Mouse (Mus musculus): ENCODE results near the gene AU021092. TPM values are rescaled to one million over a fixed set of nuclear protein-coding genes. Genes with fewer than 3 reads are reported as not detected.

AU021092 gene
- 2.1 and 2.3 TPM in 2 replicates for polyA plus RNA-seq (2016; fragmentation: Nextera tagmentation; extraction: Ambion mirVana)

DNA sequence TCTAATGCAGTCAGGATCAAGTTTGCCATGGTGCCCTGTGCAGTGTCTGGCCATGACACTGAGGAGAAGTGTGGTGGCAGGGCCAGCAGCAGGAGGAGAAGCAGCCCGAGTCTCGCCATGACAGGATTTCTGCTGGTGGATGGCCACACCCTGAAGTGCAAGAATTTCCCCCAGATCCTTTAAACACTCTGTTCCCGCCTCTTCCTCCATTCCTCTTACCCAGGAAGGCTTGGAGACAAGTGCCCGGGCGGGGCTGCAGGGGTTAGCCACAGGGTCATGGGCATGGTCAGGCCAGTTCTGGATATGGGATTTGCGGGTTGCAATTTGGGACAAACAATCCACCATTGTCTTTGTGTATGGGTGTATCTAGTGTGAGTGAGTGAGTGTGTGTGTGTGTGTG lies at the start of gene AU021092:
AU021092 (minus strand) TSS at position 160 of the 400 bp plus-strand sequence.
- Histone ChIP-seq H3K4me2 (replicated peaks) (no peak within 1 kb of the TSS), H3K27me3 (no peaks in the 10 kb centered on the region), H3K9me3 (no peaks in the 10 kb centered on the region), H3K4me1 (no peaks in the 10 kb centered on the region), H3K9ac (no peak within 1 kb of the TSS), H3K4me3 (no peak within 1 kb of the TSS), H3K36me3 (no peaks in the 10 kb centered on the region), H3K27ac (no peak within 1 kb of the TSS)
- WGBS = 72% methylated on average over 6 of the region's 6 CpGs
- no peak for ATAC-seq (ENCODE audit: insufficient number of reproducible peaks, insufficient read depth, low FRiP score, low TSS enrichment)

DNA sequence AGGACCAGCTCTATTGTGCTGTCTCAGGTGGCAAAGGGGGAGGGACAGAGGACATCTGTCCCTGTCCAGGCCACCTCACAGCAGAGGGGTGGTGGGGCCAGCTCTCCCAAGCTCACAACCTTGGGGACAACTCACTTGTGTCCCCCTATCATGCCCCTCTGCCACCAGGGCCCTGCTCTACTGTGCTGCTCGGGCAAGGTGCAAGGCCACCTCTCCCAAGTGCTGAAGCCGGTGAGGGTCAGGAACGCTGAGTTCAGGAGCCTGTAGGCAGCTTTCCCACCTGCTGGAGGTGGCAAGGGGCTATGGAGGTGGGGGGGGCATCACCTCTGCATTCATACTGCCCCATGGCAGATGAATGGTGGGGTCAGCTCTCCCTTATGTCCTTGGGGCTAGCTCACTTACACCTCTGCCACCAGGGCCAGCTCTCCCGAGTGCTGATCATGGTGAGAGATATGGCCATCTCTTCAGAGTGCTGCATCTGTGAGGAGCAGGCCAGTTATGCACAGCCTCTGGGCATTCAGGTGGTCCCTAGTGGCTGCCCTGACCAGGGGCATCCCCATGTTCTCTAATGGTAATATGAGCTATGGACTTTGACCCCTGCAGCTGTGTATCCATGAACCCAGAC lies 49.4 kb upstream of the AU021092 start:
- WGBS = 83% methylated on average over 4 of the region's 4 CpGs
- no peaks in the 10 kb centered on the region for H3K9me3 ChIP-seq

DNA sequence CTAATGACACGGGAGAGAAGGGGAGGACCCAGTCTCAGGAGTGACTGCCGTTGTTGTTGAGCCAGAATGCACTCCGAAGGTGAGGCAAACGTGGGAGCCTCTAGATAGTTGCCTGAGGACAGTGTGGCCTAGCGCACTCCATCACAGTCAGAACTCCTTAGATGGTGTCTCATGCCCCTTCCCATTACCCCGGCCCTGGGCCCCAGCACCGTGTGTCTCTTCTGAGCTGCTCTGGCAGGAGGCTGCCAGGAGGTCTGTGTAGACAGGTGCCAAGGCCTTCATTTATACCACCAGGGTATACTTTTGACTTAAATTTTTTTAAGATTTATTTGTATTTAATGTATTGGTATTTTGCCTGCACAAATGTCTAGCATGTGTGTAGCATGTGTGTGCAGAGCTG lies 41.8 kb upstream of the AU021092 start:
- peaks cover 9% of the 10 kb centered on the region for H3K4me1 ChIP-seq
- 75% methylated on average over 7 of the region's 7 CpGs for WGBS
- no peaks in the 10 kb centered on the region for H3K9me3 ChIP-seq
- peak overlapping the region; percentile 41; the same call in 1 of the 2 replicates for H3K27ac ChIP-seq
- no peaks in the 10 kb centered on the region for H3K36me3 ChIP-seq
- H3K27me3 ChIP-seq = no peaks in the 10 kb centered on the region
- H3K4me2 ChIP-seq (replicated peaks) = no peak overlapping the region
- peak; percentile 60; the same call in 1 of the 2 replicates for ATAC-seq (ENCODE audit: insufficient number of reproducible peaks, insufficient read depth, low FRiP score, low TSS enrichment)
- H3K9ac ChIP-seq = no peak overlapping the region
- no peak overlapping the region for H3K4me3 ChIP-seq

More for the DNA sequence above, 49.4 kb upstream of the AU021092 start:
- Histone ChIP-seq H3K4me2 (replicated peaks) (no peak overlapping the region), H3K36me3 (no peaks in the 10 kb centered on the region), H3K9ac (no peak overlapping the region), H3K4me1 (no peaks in the 10 kb centered on the region), H3K4me3 (no peak overlapping the region), H3K27ac (no peak overlapping the region), H3K27me3 (no peaks in the 10 kb centered on the region)
- no peak for ATAC-seq (ENCODE audit: insufficient number of reproducible peaks, insufficient read depth, low FRiP score, low TSS enrichment)

DNA sequence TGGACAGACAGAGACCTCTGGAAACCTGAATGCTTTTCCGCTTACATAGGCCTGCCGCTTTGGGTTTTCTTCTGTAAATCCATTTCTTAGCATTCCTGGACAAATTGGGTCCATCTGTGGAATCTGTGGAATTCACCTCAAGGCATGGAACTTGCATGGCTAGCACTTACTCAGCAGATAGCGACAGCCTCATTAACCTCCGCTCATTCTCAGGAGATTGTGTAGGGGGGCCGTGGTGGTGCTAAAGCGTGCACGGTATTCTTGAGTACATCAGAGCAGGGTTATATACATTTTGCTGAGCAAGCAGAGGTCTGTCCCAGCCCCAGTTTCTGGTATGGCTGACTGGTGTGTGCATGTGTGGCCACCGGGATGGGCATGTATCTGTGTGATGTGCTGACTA lies 41.1 kb upstream of the AU021092 start:
- 0 out of 2 replicates have a peak, but pooled peaks have one; percentile 41 for ATAC-seq (ENCODE audit: insufficient number of reproducible peaks, insufficient read depth, low FRiP score, low TSS enrichment)
- Histone ChIP-seq H3K27me3 (no peaks in the 10 kb centered on the region), H3K9me3 (no peaks in the 10 kb centered on the region), H3K4me2 (replicated peaks) (no peak overlapping the region), H3K4me1 (peaks cover 9% of the 10 kb centered on the region), H3K27ac (peak overlapping the region; percentile 41; the same call in 1 of the 2 replicates), H3K4me3 (no peak overlapping the region), H3K9ac (no peak overlapping the region), H3K36me3 (no peaks in the 10 kb centered on the region)
- 18% methylated on average over 8 of the region's 8 CpGs for WGBS

DNA sequence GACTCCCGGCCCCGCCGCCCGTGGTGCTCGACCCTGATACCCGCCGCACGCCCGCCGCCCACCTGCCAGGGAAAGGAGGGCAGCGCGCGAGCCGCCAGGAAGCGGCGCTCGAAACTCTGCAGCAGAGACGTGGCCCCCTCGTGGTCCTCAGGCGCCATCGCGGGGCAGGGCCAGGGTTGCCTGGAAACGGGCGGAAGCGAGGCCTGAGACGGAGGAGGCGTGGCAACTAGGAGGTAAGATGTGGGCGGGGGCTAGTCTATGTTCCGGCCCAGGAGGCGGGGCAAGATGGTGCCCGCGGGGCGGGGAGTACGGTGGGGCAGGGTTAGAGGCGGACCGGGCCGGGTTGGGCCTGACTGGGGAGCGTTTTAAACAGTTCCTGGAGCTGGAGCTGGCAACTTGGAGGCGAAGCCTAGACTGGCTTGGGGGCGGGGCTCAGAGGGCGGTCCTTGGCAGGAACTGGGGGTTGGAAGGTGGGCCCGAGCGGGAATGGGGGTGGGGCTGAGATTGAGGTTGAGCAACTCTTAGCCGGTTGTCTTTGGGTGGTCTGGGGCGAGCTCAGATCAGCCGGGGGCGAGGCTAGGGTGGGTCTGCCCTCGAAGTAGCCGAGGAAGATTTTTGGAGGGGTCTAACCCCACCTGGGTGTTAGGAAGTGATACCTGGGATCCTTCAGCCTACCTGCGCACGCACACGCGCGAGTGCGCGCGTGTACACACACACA lies 33.8 kb upstream of the AU021092 start, which contains the start of gene Eef2kmt:
Eef2kmt (minus strand) TSS at position 205 of the 718 bp plus-strand sequence.
- H3K27ac ChIP-seq = peak within 1 kb of the TSS; percentile 73
- no peaks in the 10 kb centered on the region for H3K27me3 ChIP-seq
- H3K4me1 ChIP-seq = peaks cover 13% of the 10 kb centered on the region; the same call in 1 of the 2 replicates
- ATAC-seq (ENCODE audit: insufficient number of reproducible peaks, insufficient read depth, low FRiP score, low TSS enrichment) = peak; percentile 97
- H3K9ac ChIP-seq = peak within 1 kb of the TSS; percentile 63
- H3K4me3 ChIP-seq = peak within 1 kb of the TSS; percentile 59
- H3K9me3 ChIP-seq = no peaks in the 10 kb centered on the region
- H3K36me3 ChIP-seq = no peaks in the 10 kb centered on the region
- H3K4me2 ChIP-seq (replicated peaks) = peak within 1 kb of the TSS; percentile 72
- under 1% methylated on average over 57 of the region's 57 CpGs for WGBS

DNA sequence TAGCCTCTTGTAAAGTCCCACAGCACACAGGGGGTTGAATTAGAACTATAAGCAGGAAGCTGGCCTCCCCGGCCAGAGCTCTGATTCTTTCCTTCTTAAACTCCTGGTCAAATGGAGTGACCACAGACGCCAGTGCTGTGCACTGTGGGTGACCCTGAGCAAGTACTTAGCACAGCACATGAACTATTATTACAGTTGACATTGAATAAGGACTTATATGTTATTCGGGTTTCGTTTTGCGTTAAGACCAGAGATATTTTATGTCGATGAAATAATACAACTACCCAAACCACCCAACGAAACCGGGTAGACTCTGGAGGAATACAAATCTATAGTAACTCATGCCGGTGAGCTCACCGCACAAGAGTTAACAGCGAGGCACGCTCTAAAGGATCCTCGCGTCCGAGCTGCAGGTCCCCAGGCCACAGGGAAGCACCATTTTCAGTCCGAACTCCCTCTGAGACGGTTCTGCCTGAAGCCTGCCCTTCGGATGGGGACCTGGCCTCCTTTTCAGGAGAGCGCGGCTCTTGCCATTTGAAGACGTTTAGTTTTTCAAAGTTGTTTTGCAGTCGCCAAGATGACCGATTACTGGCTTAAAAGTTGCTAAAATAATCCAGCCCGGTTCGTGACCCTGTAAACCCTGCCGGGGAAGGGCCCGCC lies 33.1 kb upstream of the AU021092 start:
- Histone ChIP-seq H3K27ac (peak overlapping the region; percentile 73), H3K4me3 (peak overlapping the region; percentile 59)
- no peak for ATAC-seq (ENCODE audit: insufficient number of reproducible peaks, insufficient read depth, low FRiP score, low TSS enrichment)

DNA sequence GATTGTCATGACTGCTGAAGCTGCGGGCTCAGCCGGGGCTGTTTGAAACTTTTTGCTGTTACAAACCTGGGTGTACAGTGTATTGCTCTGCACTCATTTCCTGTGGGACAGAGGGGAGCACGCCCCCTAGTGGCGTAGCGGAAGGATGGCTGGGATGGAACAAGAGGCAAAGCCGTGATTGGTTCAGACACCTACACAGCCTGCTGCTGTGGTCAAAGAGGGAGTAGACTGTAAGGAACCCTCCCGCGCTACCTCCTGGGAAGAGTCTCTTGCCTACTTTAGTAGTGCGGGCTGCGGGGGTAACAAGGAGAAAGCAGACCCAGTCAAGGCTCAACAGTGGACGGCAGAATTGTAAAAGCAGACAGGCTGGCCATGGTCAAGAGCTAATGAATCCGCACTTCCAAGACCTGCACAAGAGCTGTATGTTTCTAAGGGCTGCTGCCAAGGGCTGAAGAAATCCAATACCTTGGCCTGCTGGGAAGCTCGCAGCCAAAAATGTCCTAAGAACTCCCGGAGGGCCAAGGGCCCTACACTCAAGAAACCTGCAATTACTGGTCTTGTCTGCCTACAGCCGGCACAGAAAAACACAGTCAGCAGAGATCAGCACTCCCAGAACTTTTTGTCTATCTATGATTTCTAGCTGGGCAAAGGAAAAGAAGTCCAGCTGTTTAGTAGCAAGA lies 32.4 kb upstream of the AU021092 start:
- Histone ChIP-seq H3K36me3 (0 out of 2 replicates have a peak, but pooled peaks cover 9% of the 10 kb centered on the region), H3K4me3 (peak overlapping the region; percentile 59), H3K27me3 (no peaks in the 10 kb centered on the region), H3K4me1 (peaks cover 13% of the 10 kb centered on the region; the same call in 1 of the 2 replicates), H3K4me2 (replicated peaks) (peak overlapping the region; percentile 72), H3K9me3 (no peaks in the 10 kb centered on the region), H3K27ac (peak overlapping the region; percentile 69), H3K9ac (peak overlapping the region; percentile 17; the same call in 1 of the 2 replicates)
- peak; percentile 36; the same call in 1 of the 2 replicates for ATAC-seq (ENCODE audit: insufficient number of reproducible peaks, insufficient read depth, low FRiP score, low TSS enrichment)
- WGBS = 4% methylated on average over 15 of the region's 15 CpGs

More for the DNA sequence above, 33.1 kb upstream of the AU021092 start:
- 0 out of 2 replicates have a peak, but pooled peaks cover 3% of the 10 kb centered on the region for H3K36me3 ChIP-seq
- 1% methylated on average over 27 of the region's 27 CpGs for WGBS
- H3K4me1 ChIP-seq = peaks cover 13% of the 10 kb centered on the region; the same call in 1 of the 2 replicates
- H3K9ac ChIP-seq = peak overlapping the region; percentile 63
- H3K27me3 ChIP-seq = no peaks in the 10 kb centered on the region
- no peaks in the 10 kb centered on the region for H3K9me3 ChIP-seq
- H3K4me2 ChIP-seq (replicated peaks) = peak overlapping the region; percentile 72

DNA sequence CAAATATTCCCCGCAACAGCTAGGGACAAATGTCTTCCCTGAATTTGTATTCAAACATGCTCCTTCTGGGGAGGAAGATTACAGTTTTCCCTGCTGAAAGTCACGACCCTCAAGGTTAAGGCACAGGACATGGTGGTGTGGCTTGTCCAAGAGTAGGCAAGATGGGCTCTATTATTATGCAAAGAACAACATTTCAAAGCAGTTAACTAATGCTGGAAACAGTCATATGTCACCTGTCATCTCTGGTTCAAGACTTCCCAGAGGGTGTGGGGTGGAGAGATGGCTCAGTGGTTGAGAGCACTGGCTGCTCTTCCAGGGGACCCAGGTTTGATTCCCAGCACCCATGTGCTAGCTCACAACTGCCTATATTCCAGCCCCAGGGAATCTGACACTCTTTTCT lies 30.2 kb upstream of the AU021092 start:
- no peaks in the 10 kb centered on the region for H3K9me3 ChIP-seq
- no peak overlapping the region for H3K27ac ChIP-seq
- no peak overlapping the region for H3K4me2 ChIP-seq (replicated peaks)
- H3K4me1 ChIP-seq = peaks cover 13% of the 10 kb centered on the region; the same call in 1 of the 2 replicates
- 93% methylated on average over 2 of the region's 2 CpGs for WGBS
- H3K27me3 ChIP-seq = no peaks in the 10 kb centered on the region
- H3K36me3 ChIP-seq = peaks cover 30% of the 10 kb centered on the region
- no peak for ATAC-seq (ENCODE audit: insufficient number of reproducible peaks, insufficient read depth, low FRiP score, low TSS enrichment)
- H3K9ac ChIP-seq = no peak overlapping the region
- no peak overlapping the region for H3K4me3 ChIP-seq

DNA sequence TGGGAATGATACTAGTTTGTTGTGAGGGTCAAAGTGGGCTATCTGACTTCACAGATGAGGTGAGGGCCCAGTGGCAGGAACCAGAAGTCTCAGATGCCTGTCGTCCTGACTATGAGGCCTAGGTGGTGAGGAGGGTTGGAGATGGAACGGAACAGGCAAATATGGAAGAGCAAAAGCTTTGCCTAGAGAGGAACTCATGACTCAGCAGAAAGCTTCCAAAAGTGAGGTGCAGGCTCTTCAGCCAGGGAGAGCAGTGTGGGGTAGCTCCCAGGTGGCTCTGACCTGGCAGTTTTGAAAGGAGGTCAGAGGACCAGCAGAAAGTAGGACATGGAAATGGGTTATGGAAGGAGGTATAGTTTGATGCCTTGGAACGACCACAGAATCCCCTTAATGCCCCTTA lies 28.8 kb upstream of the AU021092 start:
- Histone ChIP-seq H3K27ac (no peak overlapping the region), H3K9ac (no peak overlapping the region), H3K4me2 (replicated peaks) (no peak overlapping the region), H3K27me3 (no peaks in the 10 kb centered on the region), H3K9me3 (no peaks in the 10 kb centered on the region), H3K4me1 (peaks cover 6% of the 10 kb centered on the region; the same call in 1 of the 2 replicates), H3K36me3 (peaks cover 41% of the 10 kb centered on the region), H3K4me3 (no peak overlapping the region)
- no peak for ATAC-seq (ENCODE audit: insufficient number of reproducible peaks, insufficient read depth, low FRiP score, low TSS enrichment)
- 82% methylated on average over 3 of the region's 3 CpGs for WGBS

DNA sequence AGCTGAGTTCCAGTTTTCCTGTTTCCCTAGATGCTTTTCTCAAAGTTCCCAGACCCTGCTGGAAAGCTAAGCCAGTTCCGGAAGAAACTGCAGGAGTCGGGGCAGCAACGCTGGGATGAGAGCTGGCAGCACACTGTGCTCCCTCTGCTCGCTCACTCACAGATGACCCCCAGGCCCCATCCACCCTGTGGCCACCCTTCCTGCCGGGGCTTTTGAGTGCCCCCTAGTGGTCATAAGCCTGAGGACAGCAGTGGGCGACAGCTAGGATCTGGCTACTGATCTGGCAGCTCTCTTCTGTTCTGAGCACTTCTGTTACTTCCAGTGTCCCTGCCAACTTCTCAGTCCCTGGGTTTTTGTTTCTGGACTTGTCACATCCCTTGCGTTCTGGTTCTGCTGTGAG lies 22.3 kb upstream of the AU021092 start:
- H3K27me3 ChIP-seq = no peaks in the 10 kb centered on the region
- WGBS = 38% methylated on average over 7 of the region's 7 CpGs
- H3K4me3 ChIP-seq = no peak overlapping the region
- H3K9ac ChIP-seq = no peak overlapping the region
- no peak for ATAC-seq (ENCODE audit: insufficient number of reproducible peaks, insufficient read depth, low FRiP score, low TSS enrichment)
- no peak overlapping the region for H3K27ac ChIP-seq
- no peaks in the 10 kb centered on the region for H3K9me3 ChIP-seq
- no peaks in the 10 kb centered on the region for H3K4me1 ChIP-seq
- H3K4me2 ChIP-seq (replicated peaks) = no peak overlapping the region
- peaks cover 75% of the 10 kb centered on the region for H3K36me3 ChIP-seq

DNA sequence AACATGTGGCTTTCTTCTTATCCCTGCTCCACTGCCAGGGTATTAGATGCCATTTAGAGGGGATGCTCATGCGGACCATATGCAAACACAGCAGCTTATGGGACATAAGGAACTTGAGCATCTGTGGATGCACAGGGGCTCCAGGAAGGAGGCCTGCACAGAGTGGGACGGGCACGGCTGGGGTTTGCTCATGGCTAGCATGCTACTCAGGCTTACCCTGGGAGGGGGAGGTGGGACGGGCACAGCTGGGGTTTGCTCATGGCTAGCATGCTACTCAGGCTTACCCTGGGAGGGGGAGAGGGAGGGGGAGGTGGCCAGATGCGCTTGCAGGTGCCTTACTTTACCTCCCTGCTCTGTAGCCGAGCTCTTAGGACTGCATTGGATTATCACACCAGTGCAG lies 20.8 kb upstream of the AU021092 start:
- H3K4me2 ChIP-seq (replicated peaks) = no peak overlapping the region
- no peak overlapping the region for H3K27ac ChIP-seq
- no peaks in the 10 kb centered on the region for H3K4me1 ChIP-seq
- H3K9ac ChIP-seq = no peak overlapping the region
- WGBS = 84% methylated on average over 6 of the region's 6 CpGs
- H3K36me3 ChIP-seq = peaks cover 69% of the 10 kb centered on the region
- no peaks in the 10 kb centered on the region for H3K27me3 ChIP-seq
- no peaks in the 10 kb centered on the region for H3K9me3 ChIP-seq
- no peak for ATAC-seq (ENCODE audit: insufficient number of reproducible peaks, insufficient read depth, low FRiP score, low TSS enrichment)
- no peak overlapping the region for H3K4me3 ChIP-seq
